Mouse (Mus musculus) intestine, embryonic 15.5 days (tissue): Measurements from ENCODE around the gene Tmc3. TPM values are rescaled to one million over a fixed set of nuclear protein-coding genes. Genes with fewer than 3 reads are reported as not detected.

Experiments
- ATAC-seq: fragments of 200-750 bp; cut with Nextera tagmentation; 2 replicates; pipeline ENCODE4 v1.8.0; 2017; ENCODE audit warnings: moderate TSS enrichment, moderate library complexity
- H3K27ac ChIP-seq: fragments of 300-500 bp; sonication (generic); 2 replicates; pipeline ENCODE4 v1.5.1; 2015; ENCODE audit warnings: mild to moderate bottlenecking, inconsistent platforms
- H3K27me3 ChIP-seq: fragments of 300-500 bp; sonication (generic); replicated peaks from 2 replicates; pipeline ENCODE4 v1.6.1; 2015; ENCODE audit warnings: inconsistent platforms
- H3K36me3 ChIP-seq: fragments of 300-500 bp; sonication (generic); 2 replicates; pipeline ENCODE4 v1.6.1; 2015; ENCODE audit warnings: inconsistent platforms
- H3K4me1 ChIP-seq: fragments of 300-500 bp; sonication (generic); replicated peaks from 2 replicates; pipeline ENCODE4 v1.6.1; 2015; ENCODE audit warnings: inconsistent platforms
- H3K4me2 ChIP-seq: fragments of 300-500 bp; sonication (generic); replicated peaks from 2 replicates; pipeline ENCODE4 v1.6.1; 2015; ENCODE audit warnings: mild to moderate bottlenecking, inconsistent platforms
- H3K4me3 ChIP-seq: fragments of 300-500 bp; sonication (generic); replicated peaks from 2 replicates; pipeline ENCODE4 v1.5.1; 2015; ENCODE audit warnings: inconsistent platforms
- H3K9ac ChIP-seq: fragments of 300-500 bp; sonication (generic); 2 replicates; pipeline ENCODE4 v1.6.1; 2015; ENCODE audit warnings: inconsistent platforms
- H3K9me3 ChIP-seq: fragments of 300-500 bp; sonication (generic); 2 replicates; pipeline ENCODE4 v1.6.1; 2016; ENCODE audit warnings: inconsistent platforms
- WGBS: fragments of 180-500 bp; shearing (Covaris S2); methylation state at CpG from one replicate; pipeline ENCODE4 v1.1.7; 2015; 5-methylcytosine and 5-hydroxymethylcytosine counted together
- polyA plus RNA-seq: library from polyadenylated mRNA; unstranded; fragments of >200 nt; fragmentation: Nextera tagmentation; extraction: Ambion mirVana; gene quantifications from 2 replicates; pipeline ENCODE4 v1.2.1, GENCODE M21; 2015

The Tmc3 gene
- polyA plus RNA-seq, 1 experiment from 2014 or later = 1.1 TPM

- ATAC-seq = no peak
- H3K4me1 ChIP-seq = peaks cover 3% of the 10 kb centered on the region; the same call in 1 of the 2 replicates
- H3K4me3 ChIP-seq = no peak overlapping the region
- 89% methylated on average over 2 of the region's 2 CpGs for WGBS
- no peak overlapping the region for H3K27ac ChIP-seq
- no peak overlapping the region for H3K9ac ChIP-seq
- H3K36me3 ChIP-seq = no peaks in the 10 kb centered on the region; the same call in 1 of the 2 replicates
- H3K9me3 ChIP-seq = no peaks in the 10 kb centered on the region
- no peaks in the 10 kb centered on the region for H3K27me3 ChIP-seq
- no peak overlapping the region for H3K4me2 ChIP-seq
Measured at GRCm38 (mm10) chr7:83644761-83645160, 60.0 kb downstream of the Tmc3 start.

- H3K27me3 ChIP-seq = no peaks in the 10 kb centered on the region
- WGBS = 73% methylated on average over 5 of the region's 5 CpGs
- H3K9ac ChIP-seq = no peak overlapping the region
- H3K4me2 ChIP-seq = no peak overlapping the region
- H3K36me3 ChIP-seq = no peaks in the 10 kb centered on the region; the same call in 1 of the 2 replicates
- ATAC-seq = no peak
- H3K9me3 ChIP-seq = no peaks in the 10 kb centered on the region
- H3K27ac ChIP-seq = no peak overlapping the region
- H3K4me3 ChIP-seq = no peak overlapping the region
- H3K4me1 ChIP-seq = peaks cover 3% of the 10 kb centered on the region; the same call in 1 of the 2 replicates
Measured at GRCm38 (mm10) chr7:83645476-83645875, 60.7 kb downstream of the Tmc3 start.

GRCm38 (mm10) chr7:83648807-83649206 lies 64.1 kb downstream of the Tmc3 start:
- Histone ChIP-seq H3K27me3 (no peaks in the 10 kb centered on the region), H3K4me2 (no peak overlapping the region), H3K36me3 (no peaks in the 10 kb centered on the region), H3K4me3 (no peak overlapping the region), H3K9me3 (no peaks in the 10 kb centered on the region), H3K9ac (no peak overlapping the region), H3K27ac (no peak overlapping the region), H3K4me1 (peaks cover 3% of the 10 kb centered on the region; the same call in 1 of the 2 replicates)
- ATAC-seq = no peak
- WGBS = 51% methylated on average over 7 of the region's 7 CpGs

DNA sequence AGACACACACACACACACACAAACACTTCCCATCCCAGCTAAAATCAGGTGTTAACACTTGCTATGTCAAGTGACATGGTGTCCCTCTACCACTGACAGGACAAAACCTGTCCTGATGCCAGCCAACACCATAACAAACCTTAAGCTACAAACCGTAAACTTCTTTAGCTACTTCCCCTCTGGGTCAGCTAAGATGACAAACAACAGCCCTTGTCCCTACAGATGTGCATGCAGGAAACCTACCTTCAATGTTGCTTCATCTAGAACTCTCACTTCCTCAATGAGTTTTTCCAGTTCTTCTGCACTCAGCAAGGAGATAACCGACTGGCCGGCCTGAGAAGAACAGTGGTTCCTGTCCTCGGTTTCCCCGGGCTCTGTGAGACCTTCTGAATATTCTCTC lies 65.9 kb downstream of the Tmc3 start:
- H3K27ac ChIP-seq = no peak overlapping the region
- H3K36me3 ChIP-seq = no peaks in the 10 kb centered on the region
- 84% methylated on average over 5 of the region's 5 CpGs for WGBS
- no peaks in the 10 kb centered on the region for H3K9me3 ChIP-seq
- no peak overlapping the region for H3K9ac ChIP-seq
- ATAC-seq = no peak
- H3K4me3 ChIP-seq = no peak overlapping the region
- H3K4me2 ChIP-seq = no peak overlapping the region
- no peaks in the 10 kb centered on the region for H3K27me3 ChIP-seq
- peaks cover 3% of the 10 kb centered on the region; the same call in 1 of the 2 replicates for H3K4me1 ChIP-seq

GRCm38 (mm10) chr7:83652498-83652897 lies 67.8 kb downstream of the Tmc3 start:
- WGBS = 87% methylated on average over 5 of the region's 5 CpGs
- H3K9me3 ChIP-seq = no peaks in the 10 kb centered on the region
- no peak overlapping the region for H3K4me2 ChIP-seq
- no peak overlapping the region for H3K9ac ChIP-seq
- H3K27ac ChIP-seq = no peak overlapping the region
- H3K4me1 ChIP-seq = peaks cover 3% of the 10 kb centered on the region; the same call in 1 of the 2 replicates
- ATAC-seq = no peak
- no peak overlapping the region for H3K4me3 ChIP-seq
- no peaks in the 10 kb centered on the region for H3K36me3 ChIP-seq
- no peaks in the 10 kb centered on the region for H3K27me3 ChIP-seq

- Histone ChIP-seq H3K9ac (no peak overlapping the region), H3K4me3 (no peak overlapping the region), H3K27me3 (no peaks in the 10 kb centered on the region), H3K36me3 (no peaks in the 10 kb centered on the region), H3K4me2 (no peak overlapping the region), H3K4me1 (peaks cover 3% of the 10 kb centered on the region; the same call in 1 of the 2 replicates), H3K9me3 (no peaks in the 10 kb centered on the region), H3K27ac (no peak overlapping the region)
- peak; percentile 45; the same call in 1 of the 2 replicates for ATAC-seq
- 87% methylated on average over 2 of the region's 2 CpGs for WGBS
Measured at GRCm38 (mm10) chr7:83653605-83654051, 68.9 kb downstream of the Tmc3 start.

- H3K9ac ChIP-seq = no peak overlapping the region
- no peaks in the 10 kb centered on the region for H3K4me1 ChIP-seq
- no peak overlapping the region for H3K4me2 ChIP-seq
- no peaks in the 10 kb centered on the region for H3K27me3 ChIP-seq
- ATAC-seq = peak; percentile 78
- WGBS = 78% methylated on average over 2 of the region's 2 CpGs
- no peak overlapping the region for H3K4me3 ChIP-seq
- H3K36me3 ChIP-seq = no peaks in the 10 kb centered on the region
- H3K9me3 ChIP-seq = no peaks in the 10 kb centered on the region
- no peak overlapping the region for H3K27ac ChIP-seq
Measured at GRCm38 (mm10) chr7:83654196-83654595, 69.5 kb downstream of the Tmc3 start.

DNA sequence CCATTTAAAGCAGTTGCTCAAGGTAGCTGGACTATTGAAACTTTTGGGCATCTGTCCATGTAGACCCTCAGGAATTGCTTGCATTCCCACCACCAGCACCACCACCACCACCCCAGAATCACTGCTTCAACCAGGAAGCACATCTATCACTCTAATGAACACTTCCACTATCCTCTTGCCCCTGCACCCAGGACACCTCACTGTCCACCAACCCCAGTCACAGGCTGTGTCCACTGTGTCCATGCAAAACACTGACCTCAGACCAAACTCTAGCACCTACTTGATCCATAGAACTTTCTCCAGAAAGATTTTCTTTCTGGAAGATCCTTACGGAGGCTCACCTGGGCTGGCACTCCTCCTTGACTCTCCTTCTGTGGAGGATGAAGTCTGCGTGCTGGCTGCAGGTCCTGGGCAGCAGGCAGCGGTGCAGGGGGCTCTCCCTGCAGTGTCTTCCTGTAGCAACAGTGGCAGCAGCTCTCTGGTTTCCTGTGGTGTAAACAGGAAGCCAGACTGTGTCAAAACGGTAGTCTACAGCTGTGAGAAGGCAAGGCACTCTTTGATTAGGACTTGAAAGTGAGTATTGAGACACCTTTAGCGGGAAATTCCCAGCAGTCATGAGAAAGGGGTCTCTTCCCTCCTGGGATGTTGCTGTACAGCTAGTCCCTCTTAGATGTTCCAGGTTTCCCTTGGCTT lies 70.4 kb downstream of the Tmc3 start:
- Histone ChIP-seq H3K36me3 (no peaks in the 10 kb centered on the region), H3K9me3 (no peaks in the 10 kb centered on the region), H3K4me2 (no peak overlapping the region), H3K4me1 (0 out of 2 replicates have a peak, but pooled peaks cover 4% of the 10 kb centered on the region), H3K27me3 (no peaks in the 10 kb centered on the region), H3K9ac (no peak overlapping the region), H3K4me3 (no peak overlapping the region), H3K27ac (no peak overlapping the region)
- 44% methylated on average over 5 of the region's 5 CpGs for WGBS
- ATAC-seq = no peak

DNA sequence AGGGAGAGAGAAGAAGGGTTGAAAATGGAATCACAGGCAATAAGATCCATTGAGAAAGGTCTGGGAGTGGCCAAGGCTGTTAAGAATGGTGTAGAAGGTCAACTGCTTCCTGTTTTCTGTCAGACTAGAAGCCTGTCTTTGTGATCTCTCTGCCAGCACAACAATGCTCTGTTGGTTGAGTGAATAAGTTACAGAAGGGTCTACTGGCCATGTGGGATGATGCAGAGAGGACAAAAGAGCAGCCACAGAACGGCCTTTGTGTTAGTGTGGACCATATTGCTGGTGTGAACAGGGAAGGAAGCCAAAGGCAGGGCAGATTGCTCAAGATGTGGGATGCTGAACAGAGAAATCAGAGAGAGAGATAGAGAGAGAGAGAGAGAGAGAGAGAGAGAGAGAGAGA lies 74.0 kb downstream of the Tmc3 start:
- H3K36me3 ChIP-seq = no peaks in the 10 kb centered on the region
- no peaks in the 10 kb centered on the region for H3K27me3 ChIP-seq
- no peak overlapping the region for H3K9ac ChIP-seq
- ATAC-seq = 0 out of 2 replicates have a peak, but pooled peaks have one; percentile 11
- no peaks in the 10 kb centered on the region for H3K9me3 ChIP-seq
- 0 out of 2 replicates have a peak overlapping the region, but pooled peaks have one; percentile 27 for H3K27ac ChIP-seq
- 0 out of 2 replicates have a peak, but pooled peaks cover 4% of the 10 kb centered on the region for H3K4me1 ChIP-seq
- H3K4me2 ChIP-seq = no peak overlapping the region
- no peak overlapping the region for H3K4me3 ChIP-seq
- WGBS = 90% methylated on average over 1 of the region's 1 CpGs

GRCm38 (mm10) chr7:83659159-83660065 lies 74.7 kb downstream of the Tmc3 start:
- peak; percentile 66 for ATAC-seq
- Histone ChIP-seq H3K9me3 (no peaks in the 10 kb centered on the region), H3K4me3 (no peak overlapping the region), H3K36me3 (no peaks in the 10 kb centered on the region), H3K9ac (no peak overlapping the region), H3K27ac (0 out of 2 replicates have a peak overlapping the region, but pooled peaks have one; percentile 33), H3K4me2 (no peak overlapping the region), H3K4me1 (0 out of 2 replicates have a peak, but pooled peaks cover 4% of the 10 kb centered on the region), H3K27me3 (no peaks in the 10 kb centered on the region)
- WGBS = 66% methylated on average over 9 of the region's 9 CpGs

GRCm38 (mm10) chr7:83660273-83660691 lies 75.6 kb downstream of the Tmc3 start:
- Histone ChIP-seq H3K4me1 (0 out of 2 replicates have a peak, but pooled peaks cover 4% of the 10 kb centered on the region), H3K4me2 (no peak overlapping the region), H3K4me3 (no peak overlapping the region), H3K27me3 (no peaks in the 10 kb centered on the region), H3K9ac (no peak overlapping the region), H3K27ac (no peak overlapping the region), H3K36me3 (no peaks in the 10 kb centered on the region), H3K9me3 (no peaks in the 10 kb centered on the region)
- no peak for ATAC-seq
- WGBS = 92% methylated on average over 11 of the region's 11 CpGs

- H3K27ac ChIP-seq = no peak overlapping the region
- WGBS = 90% methylated on average over 10 of the region's 10 CpGs
- ATAC-seq = no peak
- no peaks in the 10 kb centered on the region for H3K27me3 ChIP-seq
- no peak overlapping the region for H3K4me2 ChIP-seq
- H3K4me1 ChIP-seq = 0 out of 2 replicates have a peak, but pooled peaks cover 4% of the 10 kb centered on the region
- no peaks in the 10 kb centered on the region for H3K9me3 ChIP-seq
- H3K9ac ChIP-seq = no peak overlapping the region
- H3K4me3 ChIP-seq = no peak overlapping the region
- H3K36me3 ChIP-seq = no peaks in the 10 kb centered on the region
Measured at GRCm38 (mm10) chr7:83661031-83661430, 76.3 kb downstream of the Tmc3 start.
